Mouse (Mus musculus): ENCODE measurements at regions not wholly inside any gene's neighbourhood (a gene's known extent, or its start where the extent isn't known, plus 50 kb on each side); places are given as distances from the start of the nearest gene placed in this dataset.

- no peak for DNase-seq (ENCODE audit: low read depth, low spot score)
Measured at GRCm38 (mm10) chr10:87722244-87722643, 135.8 kb upstream of the Igf1 start.

- no peak for DNase-seq (ENCODE audit: low read depth, low spot score)
Measured at GRCm38 (mm10) chr10:87732658-87733057, 125.4 kb upstream of the Igf1 start.

- DNase-seq (ENCODE audit: low read depth, low spot score): no peak
Measured at GRCm38 (mm10) chr10:87733241-87733640, 124.8 kb upstream of the Igf1 start.

GRCm38 (mm10) chr10:87740323-87740722, 117.7 kb upstream of the Igf1 start:
- no peak for DNase-seq (ENCODE audit: low read depth, low spot score)

GRCm38 (mm10) chr10:87742766-87743165, 115.3 kb upstream of the Igf1 start:
- DNase-seq (ENCODE audit: low read depth, low spot score): no peak

- no peak for DNase-seq (ENCODE audit: low read depth, low spot score)
Measured at GRCm38 (mm10) chr10:87747846-87748552, 110.1 kb upstream of the Igf1 start.

- no peak for DNase-seq (ENCODE audit: low read depth, low spot score)
Measured at GRCm38 (mm10) chr10:87748631-87749193, 109.4 kb upstream of the Igf1 start.

GRCm38 (mm10) chr10:87750321-87750720, 107.7 kb upstream of the Igf1 start:
- DNase-seq (ENCODE audit: low read depth, low spot score): no peak

- no peak for DNase-seq (ENCODE audit: low read depth, low spot score)
Measured at GRCm38 (mm10) chr10:87750972-87751371, 107.1 kb upstream of the Igf1 start.

- DNase-seq (ENCODE audit: low read depth, low spot score): no peak
Measured at GRCm38 (mm10) chr10:87752117-87752516, 105.9 kb upstream of the Igf1 start.

- DNase-seq (ENCODE audit: low read depth, low spot score): no peak
Measured at GRCm38 (mm10) chr10:87753483-87753882, 104.6 kb upstream of the Igf1 start.

- DNase-seq (ENCODE audit: low read depth, low spot score): no peak
Measured at GRCm38 (mm10) chr10:87761528-87762030, 96.5 kb upstream of the Igf1 start.

GRCm38 (mm10) chr10:87787521-87787920, 70.5 kb upstream of the Igf1 start:
- no peak for DNase-seq (ENCODE audit: low read depth, low spot score)

GRCm38 (mm10) chr10:87792346-87792745, 65.7 kb upstream of the Igf1 start:
- no peak for DNase-seq (ENCODE audit: low read depth, low spot score)

GRCm38 (mm10) chr10:87803936-87804791, 53.9 kb upstream of the Igf1 start:
- DNase-seq (ENCODE audit: low read depth, low spot score): no peak

GRCm38 (mm10) chr10:87804792-87805082, 53.3 kb upstream of the Igf1 start:
- DNase-seq (ENCODE audit: low read depth, low spot score): no peak

All from retina, adult 2 months (tissue).